Mouse (Mus musculus): ENCODE measurements at regions not wholly inside any gene's neighbourhood (a gene's known extent, or its start where the extent isn't known, plus 50 kb on each side); places are given as distances from the start of the nearest gene placed in this dataset.

DNA sequence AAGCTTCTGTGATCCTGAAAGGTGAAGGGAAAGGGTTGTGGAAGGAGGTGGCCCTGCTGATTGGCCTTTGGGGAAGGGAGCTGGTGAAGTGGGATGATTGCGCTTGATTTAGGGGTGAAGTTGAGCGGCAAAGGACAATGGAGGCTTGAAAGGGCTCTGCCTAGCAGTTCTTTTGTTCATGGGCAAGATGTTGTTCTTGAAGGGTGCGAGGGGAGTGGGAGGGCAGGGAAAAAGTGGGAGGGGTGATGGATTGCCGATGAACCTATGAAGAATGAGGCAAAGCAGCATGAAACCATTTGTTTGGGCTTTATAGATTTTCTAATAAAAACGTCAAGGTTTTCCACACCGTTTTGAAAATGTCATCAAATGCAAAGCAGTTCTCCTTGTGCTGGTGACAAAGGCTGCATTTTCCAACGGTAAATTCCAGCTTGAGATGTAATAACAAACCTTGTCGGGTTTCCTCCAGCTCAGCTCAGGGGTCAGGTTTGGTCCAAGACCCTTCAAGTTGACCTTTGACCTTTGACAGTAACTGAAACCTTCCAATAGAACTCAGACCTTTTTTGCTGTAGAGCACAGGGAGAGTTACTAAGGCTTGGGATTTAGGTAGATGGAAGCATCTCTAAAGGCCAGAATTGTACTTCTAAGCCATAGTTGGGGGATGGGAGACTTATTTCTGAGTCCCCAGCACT, 767.2 kb upstream of the Car8 start:
- DNase-seq (ENCODE audit: low spot score in 2 of 2): no peak

- no peak for DNase-seq (ENCODE audit: low spot score in 2 of 2)
These were observed 765.0 kb upstream of the Car8 start for GRCm38 (mm10) chr4:9003891-9004290.

DNA sequence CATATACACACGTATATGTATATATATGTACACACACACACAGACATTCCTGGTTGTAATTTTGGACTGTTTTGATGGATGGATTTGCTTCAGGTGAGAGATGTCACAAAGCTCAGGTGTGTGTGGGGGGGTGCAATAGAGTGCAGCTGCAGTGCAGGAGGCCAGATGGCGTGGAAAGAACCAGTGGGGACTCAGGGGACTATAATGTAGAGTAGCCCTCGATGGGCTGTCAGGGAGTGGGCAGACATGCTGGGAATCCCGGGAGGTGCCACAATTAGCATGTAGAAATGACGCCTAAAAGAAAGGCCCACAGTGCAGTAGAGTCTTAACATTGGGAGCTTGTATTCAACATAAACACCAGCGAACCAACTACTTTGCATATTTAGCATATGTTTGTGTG, 763.5 kb upstream of the Car8 start:
- no peak for DNase-seq (ENCODE audit: low spot score in 2 of 2)

DNA sequence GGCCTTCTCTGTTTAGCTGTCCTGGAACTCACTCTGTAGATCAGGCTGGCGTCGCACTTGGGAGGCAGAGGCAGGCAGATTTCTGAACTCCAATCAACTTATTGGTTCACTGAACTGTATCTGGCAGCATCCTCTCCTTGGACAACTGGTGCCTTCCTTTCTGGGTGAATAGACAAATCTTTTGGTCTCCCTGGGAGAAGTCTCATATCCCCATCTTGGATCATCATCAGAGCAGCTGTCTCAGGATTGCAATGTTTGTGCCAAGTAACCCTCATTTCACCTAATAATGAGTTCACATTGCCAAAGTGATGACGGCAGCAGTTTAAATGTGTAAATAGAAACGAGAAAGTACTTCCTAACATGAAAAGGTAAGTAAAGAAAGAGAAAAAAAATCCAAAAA, 759.8 kb upstream of the Car8 start:
- DNase-seq (ENCODE audit: low spot score in 2 of 2): no peak

DNA sequence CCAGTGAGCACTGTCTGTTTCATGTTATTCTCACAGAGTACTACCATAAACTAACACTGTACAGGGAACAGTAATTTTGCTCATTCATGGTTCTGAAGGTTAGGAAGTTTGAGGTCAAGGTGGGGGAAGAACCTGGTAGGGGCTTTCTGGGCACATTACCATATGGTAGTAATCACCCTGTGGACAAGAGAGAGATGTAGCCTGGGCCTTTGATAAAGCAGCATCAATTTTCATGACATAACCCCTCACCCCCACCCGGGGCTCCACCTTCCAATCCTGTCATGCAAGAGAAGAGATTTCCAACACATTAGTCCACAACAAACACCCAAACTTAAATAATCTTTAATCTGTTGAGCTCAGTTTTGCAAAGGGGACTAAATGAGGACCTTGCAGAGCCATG, 753.3 kb upstream of the Car8 start:
- no peak for DNase-seq (ENCODE audit: low spot score in 2 of 2)

- no peak for DNase-seq (ENCODE audit: low spot score in 2 of 2)
These were observed 751.7 kb upstream of the Car8 start for GRCm38 (mm10) chr4:8990551-8990950.

DNA sequence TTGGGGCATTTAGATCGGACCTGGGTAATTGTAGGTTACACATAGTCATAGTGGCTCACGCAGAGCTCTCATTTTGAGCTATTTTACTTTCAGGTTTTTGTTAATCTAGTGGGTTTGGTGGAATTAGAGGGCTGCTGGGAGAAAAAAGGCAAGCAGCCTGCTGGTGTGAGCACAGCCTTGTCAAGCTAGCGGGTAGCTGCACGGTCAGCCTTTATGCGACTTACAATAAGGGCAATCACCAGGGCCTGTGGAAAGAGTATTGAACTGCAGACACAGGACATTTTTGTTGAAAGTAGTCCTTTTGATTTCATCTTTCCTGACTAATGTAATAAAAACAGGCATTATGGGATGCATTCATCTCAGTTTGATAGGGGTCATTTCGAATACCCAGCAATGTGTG, 750.8 kb upstream of the Car8 start:
- no peak for DNase-seq (ENCODE audit: low spot score in 2 of 2)

DNA sequence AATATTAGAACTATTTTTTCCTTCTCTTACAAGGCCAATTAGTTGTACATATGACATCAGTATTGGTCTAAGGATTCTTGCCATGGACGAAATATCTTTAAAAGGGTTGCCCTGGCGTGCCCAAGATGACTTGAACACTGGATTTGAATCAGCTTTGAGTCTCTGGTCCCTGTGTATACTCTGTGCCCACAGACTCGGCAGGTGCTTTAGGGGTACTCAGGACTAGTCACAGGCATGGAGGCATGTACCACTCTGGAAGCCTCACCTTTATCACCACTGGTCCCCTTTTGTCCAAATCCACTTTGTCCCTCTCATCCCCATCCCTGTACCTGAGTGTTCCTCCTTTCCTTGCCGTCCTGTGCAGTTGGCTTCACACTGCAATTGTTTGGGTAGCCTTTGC, 750.3 kb upstream of the Car8 start:
- DNase-seq (ENCODE audit: low spot score in 2 of 2): no peak

DNA sequence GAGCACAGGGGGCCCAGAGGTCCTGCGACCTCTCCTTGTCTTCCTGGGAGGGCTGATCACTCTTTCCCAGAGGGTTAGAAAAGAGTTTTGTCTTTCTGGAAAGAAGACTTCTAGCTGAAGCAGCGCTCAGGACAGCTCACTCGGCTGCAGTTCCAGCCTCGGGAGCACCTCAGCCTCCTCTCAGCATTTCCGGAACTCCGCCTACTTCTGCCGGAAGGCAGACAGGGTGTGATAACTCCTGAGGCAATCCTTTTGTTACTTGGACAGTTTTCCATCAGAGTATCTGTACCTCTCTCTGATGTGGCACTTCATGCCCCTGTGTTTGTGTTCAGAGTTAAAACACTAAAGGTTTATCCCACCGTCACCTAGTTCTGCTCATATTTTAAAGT, 749.5 kb upstream of the Car8 start:
- no peak for DNase-seq (ENCODE audit: low spot score in 2 of 2)

GRCm38 (mm10) chr4:8987544-8988344, 748.9 kb upstream of the Car8 start:
- DNase-seq (ENCODE audit: low spot score in 2 of 2): no peak

DNA sequence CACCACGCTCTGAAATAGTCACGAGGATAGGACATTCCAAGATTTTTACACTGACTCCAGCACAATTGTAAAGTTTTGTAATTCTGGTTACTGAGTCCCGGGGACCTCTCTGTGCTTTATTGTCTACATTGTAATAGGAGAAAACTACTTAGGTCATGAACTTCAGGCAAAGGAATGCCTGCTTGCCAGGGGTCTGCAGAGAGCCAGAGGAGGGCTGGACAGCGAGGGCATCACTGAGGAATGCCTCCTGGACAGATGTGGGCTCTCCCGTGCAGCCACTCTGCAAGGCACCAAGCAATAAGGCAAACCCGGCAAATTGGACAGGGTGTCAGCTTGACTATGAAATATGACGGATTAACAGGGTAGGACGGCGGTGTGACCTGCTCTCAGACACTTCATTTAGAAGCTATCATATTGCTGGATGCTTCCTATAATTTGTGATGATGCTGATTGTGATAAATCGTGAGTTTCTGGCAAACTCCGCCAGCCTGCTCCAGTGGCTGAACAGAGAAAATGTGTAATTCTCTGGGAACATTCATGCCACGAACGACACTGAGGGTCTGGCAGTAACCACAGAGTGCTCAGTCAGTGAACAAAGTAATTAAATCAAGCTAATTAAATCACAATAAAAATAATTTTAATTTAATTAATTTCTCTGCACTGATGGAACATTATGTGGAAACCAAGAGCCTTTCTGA, 747.7 kb upstream of the Car8 start:
- DNase-seq (ENCODE audit: low spot score in 2 of 2): no peak

- no peak for DNase-seq (ENCODE audit: low spot score in 2 of 2)
These were observed 745.3 kb upstream of the Car8 start for GRCm38 (mm10) chr4:8984059-8984606.

- no peak for DNase-seq (ENCODE audit: low spot score in 2 of 2)
These were observed 740.1 kb upstream of the Car8 start for GRCm38 (mm10) chr4:8978949-8979348.

DNA sequence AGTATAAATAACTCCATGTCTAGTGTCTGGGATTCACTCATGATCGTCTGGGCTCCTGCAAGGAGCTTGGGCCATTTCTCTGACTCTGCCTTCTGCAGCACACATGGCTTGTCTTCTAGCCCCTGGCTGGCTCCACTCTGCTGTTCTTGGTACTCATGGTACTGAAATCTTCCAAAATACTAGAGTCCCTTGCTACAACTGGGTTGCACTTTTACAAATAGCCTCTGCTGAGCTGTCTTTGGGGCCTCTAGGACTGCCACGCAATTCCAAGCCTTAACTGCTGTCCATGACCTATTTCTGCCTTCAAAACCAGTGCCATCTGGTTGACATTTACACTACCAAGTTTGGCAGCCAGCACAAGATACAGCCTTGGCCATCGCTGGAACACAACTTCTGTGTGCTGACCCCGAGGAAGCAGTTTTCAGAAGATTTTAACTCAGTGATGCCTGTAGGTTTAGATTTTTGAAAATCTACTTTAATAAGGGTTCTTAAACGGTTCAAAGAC, 731.2 kb upstream of the Car8 start:
- DNase-seq (ENCODE audit: low spot score in 2 of 2): no peak

GRCm38 (mm10) chr4:8968741-8969140, 729.9 kb upstream of the Car8 start:
- no peak for DNase-seq (ENCODE audit: low spot score in 2 of 2)

DNA sequence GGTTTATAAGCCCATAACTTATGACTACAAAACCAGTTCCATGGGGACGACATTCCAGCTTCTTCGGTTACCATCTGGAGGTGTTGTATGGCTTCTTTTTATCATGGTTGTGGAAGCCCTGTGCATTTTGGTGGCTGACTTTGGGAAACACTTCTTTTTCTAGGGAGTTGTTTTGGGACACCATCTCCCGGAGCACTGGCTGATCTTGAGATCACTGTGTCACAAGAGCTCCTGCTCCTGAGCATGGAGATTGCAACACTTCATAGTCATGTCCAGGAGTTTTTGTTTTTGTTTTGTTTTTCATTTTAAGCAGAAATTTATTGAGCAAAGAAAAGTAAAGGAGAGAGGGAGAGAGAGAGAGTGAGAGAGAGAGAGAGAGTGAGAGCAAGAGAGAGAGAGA, 729.1 kb upstream of the Car8 start:
- no peak for DNase-seq (ENCODE audit: low spot score in 2 of 2)

DNA sequence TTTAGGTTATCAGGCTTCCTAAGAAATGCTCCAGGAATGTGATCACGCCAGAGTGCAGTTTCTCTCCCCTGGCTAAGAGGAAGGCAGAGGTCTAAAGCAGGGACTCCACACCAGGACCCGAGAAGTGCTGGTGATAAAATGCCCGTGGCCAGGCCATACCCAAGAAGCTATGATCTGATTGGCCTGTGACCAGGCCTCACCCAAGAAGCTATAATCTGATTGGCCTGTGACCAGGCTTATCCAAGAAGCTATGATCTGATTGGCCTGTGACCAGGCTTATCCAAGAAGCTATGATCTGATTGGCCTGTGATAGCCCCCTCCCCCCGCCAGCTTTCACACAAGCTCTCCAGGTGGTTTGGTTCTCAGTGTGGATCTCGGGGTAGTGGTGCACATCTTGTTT, 726.7 kb upstream of the Car8 start:
- DNase-seq (ENCODE audit: low spot score in 2 of 2): peak in 1 of 2 experiments; percentile 13

- peak in 1 of 2 experiments; percentile 17 for DNase-seq (ENCODE audit: low spot score in 2 of 2)
These were observed 724.2 kb upstream of the Car8 start for GRCm38 (mm10) chr4:8962959-8963572.

DNA sequence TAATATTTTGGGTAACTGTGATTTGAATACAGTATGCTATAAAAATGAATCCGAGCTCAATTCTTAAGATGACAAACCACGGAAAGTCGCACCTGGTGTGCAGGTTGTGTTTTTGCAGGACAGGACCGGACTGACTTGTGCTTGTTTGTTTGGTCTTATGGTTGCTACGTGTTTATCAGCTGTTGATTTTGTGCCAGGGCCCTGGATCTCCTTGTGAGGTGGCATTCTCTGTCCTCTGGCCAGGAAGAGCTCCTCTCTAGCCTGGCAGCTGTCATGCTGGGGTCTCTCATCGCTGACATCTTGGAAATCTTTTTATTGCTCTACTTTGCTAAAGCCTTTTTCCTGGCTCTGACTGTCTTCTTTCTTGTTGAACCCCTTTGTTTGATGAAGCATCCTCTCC, 723.0 kb upstream of the Car8 start:
- DNase-seq (ENCODE audit: low spot score in 2 of 2): peak; percentile 20 to 46

- DNase-seq (ENCODE audit: low spot score in 2 of 2): peak in 1 of 2 experiments; percentile 29
These were observed 718.9 kb upstream of the Car8 start for GRCm38 (mm10) chr4:8957771-8958170.

DNA sequence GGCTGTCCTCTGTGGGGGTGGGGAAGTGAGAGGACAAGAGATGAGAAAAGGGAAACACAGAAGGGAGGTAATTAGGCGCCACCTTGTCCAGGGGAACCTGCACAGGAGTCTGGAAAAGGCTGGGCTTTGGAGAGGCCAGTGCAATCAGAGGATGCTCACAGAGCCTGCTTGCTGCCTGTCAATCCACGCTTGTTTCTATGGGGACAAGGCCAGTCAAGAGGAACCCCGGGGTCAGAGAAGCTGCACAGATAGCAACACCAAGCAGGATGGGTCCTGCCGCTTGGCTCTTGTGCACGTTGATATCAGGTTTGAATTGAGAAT, 718.1 kb upstream of the Car8 start:
- DNase-seq (ENCODE audit: low spot score in 2 of 2): no peak
